Mouse (Mus musculus) layer of hippocampus, postnatal 14 days (tissue): ENCODE data around the gene Hmgcs2. TPM values are rescaled to one million over a fixed set of nuclear protein-coding genes. Genes with fewer than 3 reads are reported as not detected.

Source experiments
- DNase-seq, 2 experiments: peaks; one replicate each; pipeline ENCODE4 v3.0.0; 2021 to 2022; ENCODE audit warnings: low spot score in 2 of 2, mixed read lengths in 1 of 2
- total RNA-seq, 2 experiments: library from RNA; stranded (reverse); gene quantifications; 2 replicates each; pipeline ENCODE4 v1.2.3; 2021

Gene Hmgcs2
- total RNA-seq, 2 experiments from 2014 or later: 10.4 to 13.7 TPM

DNA sequence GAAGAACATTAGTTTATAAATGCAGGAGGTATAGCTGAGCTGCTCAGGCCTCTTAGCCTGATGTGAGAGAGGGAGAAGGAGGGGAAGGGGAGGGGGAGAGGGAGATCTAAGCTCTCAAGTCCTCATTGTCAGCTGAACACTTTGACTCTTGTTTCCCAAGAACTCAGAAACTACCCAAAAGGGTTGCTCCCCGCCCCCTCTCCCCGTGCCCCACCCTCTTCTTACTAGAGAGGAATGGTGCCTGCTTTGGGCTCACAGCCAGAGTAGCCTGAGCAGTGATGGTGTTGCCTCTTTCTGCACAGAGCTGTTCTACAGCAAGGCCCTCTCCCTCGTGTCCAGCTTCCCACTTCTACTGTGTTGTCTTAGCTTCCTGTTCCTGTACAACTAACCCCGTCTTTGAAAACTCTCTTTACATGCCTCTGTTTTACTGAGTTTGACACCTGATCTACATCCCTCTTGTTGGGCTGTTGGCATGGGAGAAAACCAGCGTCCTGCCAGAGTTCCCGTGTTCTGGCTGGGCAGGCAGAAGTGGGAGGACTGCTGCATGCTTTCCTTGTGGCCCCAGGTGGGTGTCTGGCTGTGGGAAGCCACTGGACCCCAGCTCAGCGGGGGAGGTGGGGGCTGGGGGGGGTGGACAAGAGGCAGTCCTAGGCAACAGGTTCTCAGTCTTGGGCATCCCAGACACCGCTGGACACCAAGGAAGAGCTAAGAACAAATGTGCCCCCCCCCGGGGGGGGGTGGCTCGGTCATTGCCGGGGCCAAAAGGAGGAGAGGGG is 6.4 kb upstream of the Hmgcs2 start:
- no peak for DNase-seq

DNA sequence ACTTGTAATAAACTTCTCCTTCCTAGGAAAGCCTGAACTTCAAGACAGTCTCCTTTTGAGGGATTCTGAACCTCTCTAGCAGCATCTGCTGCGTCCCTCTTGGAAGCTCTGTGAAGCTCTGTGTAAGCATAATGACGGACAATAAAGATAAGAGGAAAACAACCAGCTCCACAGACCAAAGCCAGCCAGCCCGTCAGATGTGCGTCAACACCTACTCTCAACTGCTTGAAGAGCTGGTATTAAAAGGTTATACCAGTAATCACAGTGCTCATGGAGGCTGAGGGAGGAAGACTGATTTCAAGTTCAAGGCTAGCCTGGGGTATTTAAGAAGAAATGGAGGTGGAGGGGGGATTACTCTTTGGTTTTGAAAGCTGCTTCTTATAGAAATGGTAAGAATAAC is 553 bp upstream of the Hmgcs2 start:
- DNase-seq: no peak

DNA sequence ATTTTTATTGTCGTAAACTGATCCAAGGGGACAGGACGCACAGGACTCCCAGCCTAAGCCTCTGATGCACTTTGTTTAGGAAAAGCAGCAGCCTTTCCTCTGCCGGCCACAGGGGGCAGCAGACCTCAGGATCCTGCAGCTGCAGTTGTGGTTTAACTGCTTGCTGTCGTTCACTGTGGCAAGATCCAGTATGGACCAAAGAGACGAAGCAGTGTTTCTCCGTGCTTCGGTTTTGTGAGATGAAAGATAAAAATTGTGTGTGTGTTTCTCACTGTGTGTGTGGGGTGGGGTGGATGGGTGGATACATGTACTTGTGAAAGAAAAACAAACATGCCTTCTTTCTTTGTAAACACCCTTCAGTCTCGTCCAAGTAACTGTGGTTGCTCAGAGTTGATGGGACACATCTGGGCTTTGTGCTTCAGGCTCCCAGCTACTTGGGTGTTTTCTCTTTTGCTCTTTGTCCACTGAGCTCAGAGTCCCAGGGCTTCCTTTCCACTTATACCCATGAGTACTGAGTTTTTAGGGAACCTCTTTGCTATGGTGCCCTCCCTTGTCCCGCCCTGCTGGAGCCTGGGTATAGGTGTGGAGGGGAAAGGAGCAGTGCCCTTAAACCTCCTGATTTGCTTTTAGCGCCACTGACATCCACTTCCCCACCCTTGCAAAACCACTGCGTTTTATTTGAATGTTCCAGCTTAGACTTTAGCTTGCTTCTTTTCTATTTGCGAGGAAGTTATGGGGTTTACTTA is 871 bp downstream of the Hmgcs2 start:
- peak; percentile 58 to 60 for DNase-seq

DNA sequence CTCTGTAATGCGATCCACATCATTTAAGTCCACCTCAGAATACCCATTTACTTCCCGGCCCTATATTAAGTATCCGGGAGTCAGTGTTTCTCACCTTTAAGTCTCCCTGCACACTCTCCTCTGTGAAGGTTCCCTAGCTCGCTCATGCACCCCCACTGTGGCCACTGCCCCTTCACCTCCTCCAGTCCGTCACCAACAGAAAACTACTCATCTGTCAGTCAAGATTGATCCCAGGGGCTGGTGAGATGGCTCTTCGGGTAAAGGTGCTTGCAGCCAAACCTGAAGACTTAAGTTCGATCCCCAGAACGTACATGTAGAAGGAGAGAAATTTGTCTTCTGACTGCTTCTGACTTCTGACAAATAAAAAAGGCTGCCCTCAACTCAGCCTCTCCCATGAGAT is 2.2 kb downstream of the Hmgcs2 start:
- no peak for DNase-seq

DNA sequence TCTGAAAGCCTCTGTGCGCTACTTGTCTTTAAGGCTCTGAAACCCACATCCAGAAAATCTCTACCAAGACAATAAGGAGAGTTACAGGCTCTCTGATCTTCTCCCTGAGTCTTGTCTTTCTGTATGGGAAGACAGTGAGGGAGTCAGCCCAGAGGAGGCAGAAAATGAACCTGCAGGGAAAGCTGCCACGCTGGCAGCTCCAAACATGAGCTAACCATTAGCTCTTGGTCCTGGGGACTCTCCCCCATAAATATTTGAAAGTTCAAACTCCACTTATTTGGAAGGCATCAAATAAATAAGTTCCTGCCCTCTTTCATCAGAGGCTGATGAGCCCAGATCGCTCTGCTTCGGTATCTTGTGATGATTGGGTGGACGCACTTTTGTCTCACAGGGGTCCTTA is 3.0 kb downstream of the Hmgcs2 start:
- no peak for DNase-seq

DNA sequence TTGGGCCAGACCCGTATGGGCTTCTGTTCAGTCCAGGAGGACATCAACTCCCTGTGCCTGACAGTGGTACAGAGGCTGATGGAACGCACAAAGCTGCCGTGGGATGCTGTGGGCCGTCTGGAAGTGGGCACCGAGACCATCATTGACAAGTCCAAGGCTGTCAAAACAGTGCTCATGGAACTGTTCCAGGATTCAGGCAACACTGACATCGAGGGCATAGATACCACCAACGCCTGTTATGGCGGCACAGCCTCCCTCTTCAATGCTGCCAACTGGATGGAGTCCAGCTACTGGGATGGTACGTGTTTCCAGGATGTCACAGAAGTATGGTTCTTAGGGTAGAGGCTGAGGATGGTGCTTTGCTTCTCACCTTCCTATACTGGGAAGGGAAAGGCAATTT is 10.8 kb downstream of the Hmgcs2 start:
- DNase-seq: no peak

DNA sequence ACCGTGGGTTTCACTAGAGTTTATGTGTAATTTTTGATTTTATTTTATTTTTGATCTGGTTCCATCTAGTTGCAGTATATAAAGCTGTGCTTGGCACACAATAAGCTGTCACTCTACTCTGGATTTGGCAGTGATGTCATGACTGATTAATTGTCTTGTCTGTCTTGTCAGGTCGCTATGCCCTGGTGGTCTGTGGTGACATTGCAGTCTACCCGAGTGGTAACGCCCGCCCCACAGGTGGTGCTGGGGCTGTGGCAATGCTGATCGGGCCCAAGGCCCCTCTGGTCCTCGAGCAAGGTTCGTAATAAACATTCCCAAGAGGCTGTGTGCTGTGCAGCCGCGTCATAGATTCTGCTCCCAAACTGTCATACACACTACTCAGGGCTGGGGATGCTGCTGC is 15.7 kb downstream of the Hmgcs2 start:
- no peak for DNase-seq

DNA sequence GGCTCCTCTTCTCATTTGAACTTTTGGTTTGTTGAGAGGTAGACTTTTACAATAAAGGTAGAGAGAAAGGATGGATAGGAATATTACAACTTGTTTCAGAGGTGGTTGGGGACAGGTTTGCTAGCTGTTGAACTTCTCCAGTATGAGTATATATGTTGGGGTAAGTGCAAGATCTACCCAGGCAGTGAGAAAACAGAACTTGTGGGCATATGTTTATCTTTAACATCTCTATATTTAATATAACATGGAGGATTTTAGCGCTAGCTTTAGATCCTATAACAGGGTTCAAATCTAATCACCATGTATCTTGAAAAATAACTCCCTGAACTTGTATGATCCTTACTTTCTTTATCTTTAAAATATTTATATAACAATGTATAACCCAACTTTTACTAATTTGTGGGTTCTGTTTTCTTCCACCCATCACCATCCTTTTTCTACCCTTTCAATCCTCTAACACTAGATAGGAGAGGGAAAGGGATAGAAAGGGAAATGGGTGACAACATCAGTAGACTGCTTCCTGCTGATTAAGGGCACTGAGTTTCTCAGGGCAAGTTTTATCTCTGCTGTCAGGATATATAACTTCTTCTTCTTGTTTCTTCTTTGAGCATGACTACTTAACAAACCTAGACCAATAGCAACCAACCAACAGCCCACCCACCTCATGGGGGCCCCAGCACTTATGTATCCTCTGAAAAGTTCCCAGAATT is 19.3 kb downstream of the Hmgcs2 start:
- no peak for DNase-seq

DNA sequence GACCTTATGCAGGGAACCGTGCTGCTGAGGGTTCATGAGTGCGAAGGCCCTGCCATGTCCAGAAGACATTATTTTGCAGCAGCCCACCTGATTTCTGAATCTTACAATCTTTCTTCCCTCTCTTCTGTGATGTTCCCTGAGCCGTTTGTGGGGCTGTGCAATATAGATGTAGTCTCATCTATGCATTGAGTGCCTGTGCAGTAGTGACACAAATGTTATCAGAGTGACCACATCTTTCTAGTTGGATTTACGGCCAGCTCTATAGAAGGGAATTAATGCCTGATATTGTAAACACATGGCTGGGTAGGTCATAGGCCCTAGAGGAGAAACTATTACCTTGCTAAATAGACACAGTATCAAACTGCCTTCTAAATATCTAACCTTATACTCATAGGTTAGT is 20.0 kb downstream of the Hmgcs2 start:
- no peak for DNase-seq

DNA sequence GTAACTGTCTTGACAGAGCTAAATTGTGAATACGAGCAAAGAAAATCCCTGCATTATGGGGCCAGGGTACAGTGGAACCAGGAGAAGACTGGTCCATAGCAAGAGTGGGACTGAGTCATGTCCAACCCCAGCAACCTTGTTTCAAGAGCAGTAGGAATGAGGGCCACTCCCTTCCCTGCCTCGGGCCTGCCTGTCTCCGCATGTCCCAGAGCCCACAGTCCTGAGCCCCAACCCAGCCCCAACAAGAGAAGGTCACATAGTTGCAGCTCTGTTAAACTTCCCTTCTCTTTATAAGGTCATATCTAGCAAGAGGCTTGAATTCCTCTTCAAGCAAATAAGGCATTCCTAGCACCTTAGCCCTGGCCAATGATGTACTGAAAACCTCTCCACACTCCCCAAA is 21.5 kb downstream of the Hmgcs2 start:
- no peak for DNase-seq

DNA sequence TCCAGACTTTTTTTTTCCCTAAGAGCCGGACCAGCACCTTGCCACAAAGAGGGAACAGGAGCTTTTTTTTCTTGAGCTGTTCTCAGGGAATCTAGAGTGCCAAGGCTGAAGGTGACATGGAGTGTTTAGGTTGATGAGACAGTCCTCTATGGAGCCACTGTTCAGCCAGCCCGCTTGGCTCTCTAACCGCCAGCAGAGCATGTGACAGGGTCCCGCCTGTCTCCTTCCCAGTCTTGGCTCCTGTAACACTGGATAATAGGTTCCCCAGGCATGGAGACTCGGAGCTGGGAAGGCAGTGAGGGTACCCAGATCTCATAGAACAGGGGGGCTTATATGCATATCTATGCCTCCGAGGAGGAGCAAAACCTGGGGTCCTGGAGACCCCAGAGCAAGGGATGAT is 28.4 kb downstream of the Hmgcs2 start:
- DNase-seq: no peak

DNA sequence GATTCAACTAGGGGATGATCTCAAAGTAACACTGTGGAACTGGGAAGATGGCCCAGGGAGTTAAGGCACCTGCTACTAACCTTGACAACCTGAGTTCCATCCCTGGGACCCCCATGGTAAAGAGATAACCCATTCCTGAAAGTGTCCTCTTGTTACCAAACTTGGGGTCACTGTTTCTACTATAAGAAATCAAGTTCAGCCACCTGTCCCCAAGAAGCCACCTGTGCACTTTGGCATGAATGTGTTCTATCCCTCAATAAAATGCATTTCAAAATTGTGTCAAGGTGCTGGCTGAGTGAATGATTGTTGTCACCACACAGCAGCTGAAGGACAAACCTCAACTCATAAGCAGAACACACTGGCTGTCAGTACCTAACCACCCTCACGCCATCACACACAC is 30.2 kb downstream of the Hmgcs2 start:
- no peak for DNase-seq

DNA sequence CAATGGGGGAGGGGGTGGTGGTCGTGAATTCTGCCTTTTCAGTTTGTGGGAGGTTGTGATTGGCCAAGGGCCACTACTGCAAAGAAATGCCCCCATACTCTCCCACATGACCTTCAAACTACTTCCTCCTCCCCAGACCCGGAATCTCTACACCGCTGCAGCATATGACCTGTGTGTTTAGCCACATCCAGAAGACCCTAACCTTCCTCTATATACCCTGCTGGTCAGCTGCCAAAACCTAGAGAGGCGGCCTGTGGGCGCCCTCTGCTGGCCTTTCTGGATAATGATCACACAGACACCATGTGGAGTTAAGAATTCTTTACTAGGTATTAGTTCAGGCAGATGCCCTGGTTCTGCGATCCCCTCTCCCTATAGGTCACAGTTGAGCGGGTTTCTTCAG is 32.6 kb downstream of the Hmgcs2 start:
- peak; percentile 58 to 69 for DNase-seq

DNA sequence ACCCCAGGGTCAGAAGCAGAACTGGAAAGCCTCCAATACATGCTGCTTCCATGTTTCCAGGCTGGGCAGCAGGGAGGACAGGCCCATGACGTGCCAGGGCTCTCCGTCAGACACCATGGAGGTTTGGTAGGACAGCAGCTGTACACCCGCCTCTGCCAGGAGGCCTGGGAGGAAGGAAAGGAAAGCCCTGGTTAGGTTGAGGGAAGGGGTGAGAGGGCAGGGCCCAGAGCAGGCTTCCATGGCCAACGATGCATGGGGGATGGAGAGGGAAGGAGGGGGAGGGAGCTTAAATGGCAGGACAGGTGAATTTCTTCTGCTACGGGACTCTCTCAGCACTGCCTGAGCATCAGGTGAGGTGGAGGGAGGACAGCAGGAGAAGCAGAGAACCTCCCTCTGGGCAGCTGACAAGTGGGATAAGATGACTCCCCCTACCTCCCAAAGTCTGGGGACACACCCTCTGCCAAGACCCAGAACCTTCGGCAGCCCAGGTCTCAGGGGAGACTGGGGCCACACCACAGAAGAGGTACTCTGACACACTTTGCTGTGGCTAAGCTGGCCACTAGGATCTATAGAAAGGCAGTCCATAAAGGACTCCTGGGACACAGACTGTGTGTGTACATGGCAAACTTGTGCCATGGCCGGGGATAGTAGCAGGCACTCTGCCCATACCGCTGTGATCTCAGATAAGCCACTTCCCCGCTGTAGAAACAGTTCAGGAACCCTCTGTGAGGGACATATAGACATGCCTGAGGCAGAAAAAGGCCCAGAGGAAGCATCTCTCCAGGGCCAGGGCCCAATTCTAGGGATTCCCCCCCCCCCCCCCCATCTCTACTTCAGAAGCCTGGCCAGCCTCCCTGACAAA is 33.3 kb downstream of the Hmgcs2 start:
- no peak for DNase-seq

DNA sequence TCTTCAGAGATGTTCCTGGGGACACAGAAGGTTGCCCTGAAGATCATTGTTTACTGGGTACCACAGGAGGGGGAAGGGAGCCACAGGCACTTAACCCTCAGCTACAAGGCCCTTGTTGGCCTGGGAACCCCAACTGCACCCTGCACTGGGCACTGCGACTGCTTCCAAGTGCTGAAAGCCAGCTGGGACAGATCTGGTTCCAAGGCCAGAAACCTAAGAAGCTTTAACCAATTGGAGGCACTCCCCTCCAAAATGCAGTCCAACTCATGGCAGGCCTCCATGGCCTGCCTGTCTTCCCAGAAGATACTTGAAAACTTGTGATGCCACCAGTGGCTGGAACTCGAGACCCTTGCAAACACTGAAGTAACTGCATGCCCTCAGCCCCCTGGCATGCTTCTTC is 34.9 kb downstream of the Hmgcs2 start:
- peak in 1 of 2 experiments; percentile 42 for DNase-seq

DNA sequence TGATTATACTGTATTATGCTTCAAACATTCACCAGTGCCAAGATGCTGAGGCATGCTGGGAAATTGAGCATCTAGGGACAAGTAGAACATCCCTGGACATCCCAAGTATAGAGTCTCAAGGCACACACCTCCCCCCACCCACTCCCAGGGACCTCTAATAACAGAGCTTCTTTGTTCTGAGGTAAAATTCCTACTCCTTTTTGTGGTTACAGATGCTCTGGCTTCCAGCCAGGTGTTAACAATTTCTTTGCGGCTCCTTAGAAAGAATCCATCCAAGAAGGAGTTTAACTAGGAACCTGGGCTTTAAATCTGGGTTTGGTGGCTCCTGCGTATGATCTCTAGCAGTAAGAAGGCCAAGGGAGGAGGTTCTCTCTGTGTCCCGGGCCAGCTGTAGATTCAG is 36.9 kb downstream of the Hmgcs2 start:
- peak in 1 of 2 experiments; percentile 23 for DNase-seq

DNA sequence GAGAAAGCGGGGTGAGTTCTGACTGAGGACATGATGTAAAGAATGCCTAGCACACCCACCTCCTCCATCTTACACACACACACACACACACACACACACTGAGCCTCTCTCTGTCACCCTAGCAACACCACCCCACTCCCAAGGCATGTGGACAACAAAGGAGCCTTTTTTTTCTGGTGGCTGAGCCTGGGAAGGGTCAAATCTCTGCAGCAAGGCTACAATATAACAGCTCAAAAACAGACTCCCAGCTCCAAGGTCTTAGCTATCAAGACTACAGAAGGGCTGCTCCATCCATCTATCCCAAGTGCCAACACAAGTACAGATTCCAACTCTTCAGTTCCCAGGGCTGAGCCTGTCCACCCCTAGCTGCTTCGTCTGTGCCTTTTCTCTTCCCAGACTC is 39.0 kb downstream of the Hmgcs2 start:
- peak in 1 of 2 experiments; percentile 45 for DNase-seq

DNA sequence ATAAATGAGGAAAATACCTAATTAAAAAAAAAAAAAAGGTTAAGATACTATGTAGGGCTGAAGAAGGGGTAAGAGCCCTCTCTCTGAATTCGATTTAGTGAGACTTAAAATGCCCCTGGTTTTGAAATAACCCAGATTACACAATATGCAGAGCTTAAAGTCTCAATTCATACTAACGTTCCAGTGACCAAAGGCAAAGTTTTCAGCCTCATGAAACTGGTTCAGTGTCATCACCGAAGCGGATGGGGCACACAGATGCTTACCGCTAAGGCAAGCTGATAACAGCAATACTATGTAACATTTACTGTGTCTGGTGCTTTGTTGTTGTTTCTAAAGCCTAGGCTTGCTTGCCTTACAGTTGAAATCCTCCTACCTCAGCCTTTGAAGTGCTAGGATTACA is 42.0 kb downstream of the Hmgcs2 start:
- DNase-seq: no peak

DNA sequence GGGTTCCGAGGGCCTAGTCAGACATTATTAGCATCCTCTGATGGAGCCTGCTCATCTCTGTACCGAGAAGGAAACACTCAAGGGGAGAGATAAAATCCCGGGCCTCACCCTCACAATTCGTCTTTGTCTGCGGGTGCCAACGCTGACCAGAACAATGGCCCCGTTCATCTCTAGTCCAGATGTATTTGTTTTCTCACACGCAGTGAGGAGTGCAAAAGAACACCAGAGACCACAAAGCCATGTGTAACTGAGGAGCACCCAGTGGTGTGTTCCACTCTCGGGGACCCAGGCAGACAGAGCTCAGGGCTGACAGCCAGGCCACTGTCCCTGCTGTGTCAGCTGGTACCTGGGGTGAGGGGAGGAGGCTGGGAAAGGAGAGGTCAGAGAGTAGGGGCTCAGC is 44.0 kb downstream of the Hmgcs2 start:
- DNase-seq: no peak

DNA sequence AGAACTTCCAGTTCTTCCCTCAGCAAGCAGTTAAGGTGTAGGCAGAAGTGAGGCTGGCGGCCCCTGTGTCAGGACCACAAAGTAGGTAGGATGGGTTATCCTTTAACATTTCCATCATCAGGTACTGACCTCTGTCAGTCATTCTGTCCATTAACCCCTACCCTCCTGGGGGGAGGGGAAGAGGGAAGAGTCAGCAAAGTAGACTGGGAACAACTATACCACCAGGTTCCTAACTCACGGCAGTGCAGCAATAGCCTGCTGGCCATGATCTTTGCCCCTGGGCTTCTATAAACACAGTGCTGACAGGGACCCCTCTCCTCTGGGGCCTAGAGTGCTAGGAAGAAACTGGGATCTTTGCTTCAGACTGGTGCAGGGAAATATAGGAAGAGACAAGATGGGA is 53.8 kb downstream of the Hmgcs2 start:
- DNase-seq: no peak

DNA sequence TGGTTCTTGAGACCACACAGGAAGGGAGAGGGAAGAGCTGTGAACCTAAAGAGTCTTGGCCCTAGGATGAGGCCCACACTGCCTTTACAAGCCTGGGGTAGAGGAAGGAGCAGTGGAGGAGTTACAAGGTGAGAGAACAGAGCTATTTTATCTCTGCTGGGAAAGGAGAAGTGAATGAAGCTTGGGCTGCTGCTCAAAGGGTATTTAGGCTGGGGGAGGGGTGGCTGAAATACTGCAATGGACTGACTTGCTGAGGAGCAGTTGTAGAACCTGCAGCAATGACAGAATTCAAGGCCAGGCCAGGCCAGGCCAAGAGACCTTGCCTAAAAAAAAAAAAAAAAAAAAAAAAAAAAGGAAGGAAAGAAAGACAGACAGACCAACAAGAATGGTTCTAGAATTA is 55.1 kb downstream of the Hmgcs2 start:
- no peak for DNase-seq
